Mouse (Mus musculus) kidney, adult 2 months (tissue): ENCODE measurements around the gene Sp2. TPM values are rescaled to one million over a fixed set of nuclear protein-coding genes. Genes with fewer than 3 reads are reported as not detected.

Experiments used
- DNase-seq: peaks from one replicate; pipeline ENCODE4 v3.0.0; 2021
- H3K27ac ChIP-seq: fragments of 200-500 bp; 2 replicates; pipeline ENCODE4 v1.5.1; 2012; ENCODE audit warnings: low read depth, low read length, control low read depth, inconsistent platforms; ENCODE audit not compliant: insufficient read depth
- H3K27me3 ChIP-seq: fragments of 200-500 bp; replicated peaks from 2 replicates; pipeline ENCODE4 v1.6.1; 2012; ENCODE audit warnings: mild to moderate bottlenecking, moderate library complexity, low read length, inconsistent platforms; ENCODE audit not compliant: control insufficient read depth, insufficient read depth
- H3K36me3 ChIP-seq: fragments of 200-500 bp; 2 replicates; pipeline ENCODE4 v1.6.1; 2012; ENCODE audit warnings: mild to moderate bottlenecking, moderate library complexity, low read length, inconsistent platforms; ENCODE audit not compliant: control insufficient read depth, insufficient read depth
- H3K4me1 ChIP-seq: fragments of 200-500 bp; 2 replicates; pipeline ENCODE4 v1.6.1; 2011; ENCODE audit warnings: low read length; ENCODE audit not compliant: control insufficient read depth, insufficient read depth
- H3K4me3 ChIP-seq: fragments of 200-500 bp; 2 replicates; pipeline ENCODE4 v1.5.1; 2011; ENCODE audit warnings: mild to moderate bottlenecking, low read depth, low read length, control low read depth; ENCODE audit not compliant: insufficient read depth
- CTCF ChIP-seq: fragments of 200-500 bp; conservative IDR thresholded peaks from 2 replicates; pipeline ENCODE4 v1.5.1; 2011; ENCODE audit warnings: low read depth, mild to moderate bottlenecking, control low read depth, low read length, moderate library complexity, mixed read lengths; ENCODE audit not compliant: insufficient read depth, insufficient read length
- POLR2A ChIP-seq: fragments of 200-500 bp; IDR thresholded peaks from one replicate; pipeline ENCODE4 v1.6.1; 2011; ENCODE audit warnings: low read depth, low read length, control low read depth
- WGBS: fragments of 180-500 bp; shearing (Covaris S2); methylation state at CpG from one replicate; pipeline ENCODE4 v1.1.7; 2018; 5-methylcytosine and 5-hydroxymethylcytosine counted together
- polyA plus RNA-seq: library from polyadenylated mRNA; depleted of rRNA; stranded (reverse); fragments of >200 nt; gene quantifications from 2 replicates; pipeline ENCODE4 v1.2.3, GENCODE M21; 2012

The Sp2 gene
- polyA plus RNA-seq, 1 experiment: 13.3 TPM

GRCm38 (mm10) chr11:96957061-96957805, 25.5 kb downstream of the Sp2 start:
- Histone ChIP-seq H3K27me3 (no peaks in the 10 kb centered on the region), H3K27ac (no peak overlapping the region), H3K4me1 (no peaks in the 10 kb centered on the region), H3K4me3 (no peak overlapping the region), H3K36me3 (no peaks in the 10 kb centered on the region)
- no peak for DNase-seq
- WGBS: 92% methylated on average over 10 of the region's 10 CpGs
- TF ChIP-seq CTCF (no peak), POLR2A (no peak)

GRCm38 (mm10) chr11:96956009-96956724, 26.6 kb downstream of the Sp2 start:
- no peak for DNase-seq
- no peaks in the 10 kb centered on the region for H3K4me1 ChIP-seq
- H3K36me3 ChIP-seq: no peaks in the 10 kb centered on the region
- no peak overlapping the region for H3K4me3 ChIP-seq
- H3K27ac ChIP-seq: no peak overlapping the region
- TF ChIP-seq CTCF (no peak; the same call in 1 of the 2 replicates), POLR2A (no peak)
- 59% methylated on average over 20 of the region's 20 CpGs for WGBS
- H3K27me3 ChIP-seq: no peaks in the 10 kb centered on the region

DNA sequence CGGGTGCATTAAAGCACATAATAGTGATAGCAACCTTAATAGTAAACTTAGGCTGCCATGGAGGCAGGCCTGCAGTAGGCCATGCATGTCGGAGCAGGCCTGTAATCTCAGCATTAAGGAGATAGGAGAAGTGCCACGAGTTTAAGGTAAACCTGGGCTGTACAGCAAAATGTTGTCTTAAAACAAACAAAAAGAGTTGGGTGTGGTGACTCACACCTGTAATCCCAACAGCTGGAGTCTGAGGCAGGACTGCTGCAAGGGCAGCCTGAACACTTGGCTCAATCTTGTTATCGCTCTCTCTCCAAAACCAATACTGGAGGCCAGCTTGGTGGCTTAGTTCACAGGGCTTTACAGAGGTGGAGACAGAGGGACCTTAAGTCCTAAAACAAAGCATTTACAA, 27.7 kb downstream of the Sp2 start:
- 92% methylated on average over 4 of the region's 4 CpGs for WGBS
- Histone ChIP-seq H3K36me3 (no peaks in the 10 kb centered on the region), H3K4me1 (no peaks in the 10 kb centered on the region), H3K27me3 (no peaks in the 10 kb centered on the region), H3K27ac (no peak overlapping the region), H3K4me3 (no peak overlapping the region)
- DNase-seq: no peak
- TF ChIP-seq POLR2A: no peak
- no peak for TF ChIP-seq CTCF

DNA sequence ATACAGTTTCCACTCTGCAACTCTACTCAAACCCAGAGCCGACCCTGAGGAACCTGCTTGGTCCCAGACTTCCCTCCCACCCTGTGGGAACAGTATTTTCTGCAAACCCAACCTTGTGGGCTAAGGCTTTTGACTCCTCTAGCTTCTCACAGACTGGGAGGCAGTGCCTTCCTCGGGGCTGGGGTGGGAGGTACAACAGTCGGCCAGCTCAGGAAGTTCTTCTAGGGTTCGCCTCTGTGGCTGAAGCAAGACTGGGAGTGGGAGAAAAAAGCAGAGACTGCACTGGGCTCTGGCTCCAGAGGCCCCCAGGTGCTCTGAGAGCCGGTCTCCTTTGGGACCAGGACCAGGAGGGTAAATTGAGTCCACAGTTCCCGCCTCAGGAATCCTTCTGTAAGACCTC, 29.9 kb downstream of the Sp2 start:
- H3K27me3 ChIP-seq: no peaks in the 10 kb centered on the region
- no peak overlapping the region for H3K27ac ChIP-seq
- no peak overlapping the region for H3K4me3 ChIP-seq
- H3K4me1 ChIP-seq: no peaks in the 10 kb centered on the region
- WGBS: 75% methylated on average over 6 of the region's 6 CpGs
- TF ChIP-seq POLR2A: no peak
- no peak for TF ChIP-seq CTCF
- no peaks in the 10 kb centered on the region for H3K36me3 ChIP-seq
- no peak for DNase-seq

GRCm38 (mm10) chr11:96952426-96952825, 30.3 kb downstream of the Sp2 start:
- Histone ChIP-seq H3K27ac (no peak overlapping the region), H3K36me3 (no peaks in the 10 kb centered on the region), H3K27me3 (no peaks in the 10 kb centered on the region), H3K4me3 (no peak overlapping the region), H3K4me1 (no peaks in the 10 kb centered on the region)
- DNase-seq: no peak
- TF ChIP-seq POLR2A: no peak
- no peak for TF ChIP-seq CTCF
- WGBS: 72% methylated on average over 10 of the region's 10 CpGs

- H3K36me3 ChIP-seq: no peaks in the 10 kb centered on the region
- no peak overlapping the region for H3K4me3 ChIP-seq
- 100% methylated on average over 3 of the region's 3 CpGs for WGBS
- H3K27ac ChIP-seq: no peak overlapping the region
- TF ChIP-seq CTCF (peak; percentile 44), POLR2A (no peak)
- no peaks in the 10 kb centered on the region for H3K27me3 ChIP-seq
- no peak for DNase-seq
- H3K4me1 ChIP-seq: no peaks in the 10 kb centered on the region
These were observed 32.0 kb downstream of the Sp2 start for GRCm38 (mm10) chr11:96950767-96951166.

DNA sequence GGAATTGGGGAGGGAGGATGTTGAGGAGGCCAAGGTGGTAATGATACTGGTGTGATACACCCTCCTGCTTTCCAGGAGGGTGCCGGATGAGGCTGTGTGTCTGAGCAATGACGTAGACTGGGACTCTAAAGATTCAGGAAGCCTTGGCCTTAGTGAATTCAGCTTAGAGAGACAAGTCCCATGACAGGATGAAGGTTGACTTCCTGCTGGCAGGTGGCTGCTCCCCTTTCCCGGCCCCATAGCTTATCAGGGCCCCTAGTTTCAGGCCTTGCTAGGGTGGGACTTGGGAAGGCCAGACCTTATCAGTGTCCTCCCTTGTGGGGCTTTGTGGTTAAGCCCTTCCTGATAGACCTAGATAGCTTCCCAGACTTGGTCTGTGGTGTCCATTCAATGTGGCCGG, 34.9 kb downstream of the Sp2 start:
- H3K27ac ChIP-seq: no peak overlapping the region
- no peaks in the 10 kb centered on the region; the same call in 1 of the 2 replicates for H3K4me1 ChIP-seq
- H3K36me3 ChIP-seq: no peaks in the 10 kb centered on the region
- H3K27me3 ChIP-seq: no peaks in the 10 kb centered on the region
- DNase-seq: no peak
- H3K4me3 ChIP-seq: no peak overlapping the region
- WGBS: 91% methylated on average over 4 of the region's 4 CpGs
- TF ChIP-seq CTCF (no peak), POLR2A (no peak)
